Mouse (Mus musculus): ENCODE data around the gene 1700125H20Rik. TPM values are rescaled to one million over a fixed set of nuclear protein-coding genes. Genes with fewer than 3 reads are reported as not detected.
"Not testable (repeated sequence)": the region's sequence is repeated elsewhere in the genome, so short reads cannot be mapped to it uniquely, and the experiment has no call there.

The 1700125H20Rik gene
- polyA plus RNA-seq, 1 experiment, result 0.45 TPM

DNA sequence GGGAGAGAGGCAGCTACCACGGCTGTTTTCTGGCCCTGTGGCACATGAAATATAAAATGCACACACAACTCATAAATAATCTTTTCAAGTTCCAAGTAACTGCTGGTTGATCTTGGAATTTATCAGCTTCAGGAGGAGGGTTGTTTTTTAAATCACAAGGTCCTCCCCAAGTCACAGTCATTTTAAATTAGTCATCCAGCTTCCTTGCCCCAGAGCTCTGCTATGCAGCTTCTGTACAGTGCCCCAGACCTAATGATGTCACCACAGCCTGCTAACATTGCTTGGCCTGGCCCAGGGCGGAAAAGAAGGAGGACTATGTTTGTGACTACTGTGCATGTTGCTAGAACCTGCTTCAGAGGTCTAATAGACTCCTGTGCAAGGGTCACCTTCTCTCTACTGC, 12.9 kb upstream of the 1700125H20Rik start:
- TF ChIP-seq POLR2A (IDR thresholded peaks at IDR 0.05; ENCODE audit: borderline replicate concordance, extremely low read depth, insufficient read depth, insufficient read length, poor library complexity, severe bottlenecking), result no peak
- TF ChIP-seq CTCF (IDR thresholded peaks at IDR 0.05; ENCODE audit: borderline replicate concordance, extremely low read depth, insufficient read depth, insufficient read length), result no peak
- no peak for DNase-seq (ENCODE audit: low read depth)

DNA sequence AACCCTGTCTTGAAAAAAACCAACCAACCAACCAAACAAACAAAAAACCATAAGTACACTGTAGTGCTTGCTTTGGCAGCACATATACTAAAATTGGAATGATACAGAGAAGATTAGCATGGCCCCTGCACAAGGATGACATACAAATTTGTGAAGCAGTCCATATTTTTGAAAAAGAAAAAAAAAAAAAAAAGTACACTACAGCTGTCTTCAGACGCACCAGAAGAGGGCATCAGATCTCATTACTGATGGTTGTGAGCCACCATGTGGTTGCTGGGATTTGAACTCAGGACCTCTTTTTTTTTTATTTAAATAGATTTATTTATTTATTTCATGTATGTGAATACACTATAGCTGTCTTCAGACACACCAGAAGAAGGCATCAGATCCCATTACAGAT, 7.2 kb upstream of the 1700125H20Rik start:
- not testable (repeated sequence) for DNase-seq (ENCODE audit: low read depth)

DNA sequence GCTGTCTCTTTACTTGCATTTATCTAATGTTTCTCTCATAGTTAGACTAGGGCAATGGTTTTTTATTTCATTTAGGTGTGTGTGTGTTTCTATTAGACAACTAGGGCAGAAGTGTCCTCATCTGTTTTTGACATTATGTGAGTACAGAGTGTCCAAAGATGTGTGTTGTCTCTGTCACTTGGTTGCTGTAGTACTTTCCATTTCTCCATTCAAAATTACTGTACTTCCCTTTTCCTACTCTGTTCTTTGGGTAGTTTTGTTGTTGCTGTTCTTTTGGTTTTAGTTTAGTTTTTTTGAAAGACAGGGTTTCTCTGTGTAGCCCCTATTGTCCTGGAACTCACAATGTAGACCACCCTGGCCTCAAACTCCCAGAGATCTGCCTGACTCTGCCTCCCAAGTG, 5.8 kb upstream of the 1700125H20Rik start:
- no peak for DNase-seq (ENCODE audit: low read depth)
- TF ChIP-seq POLR2A (IDR thresholded peaks at IDR 0.05; ENCODE audit: borderline replicate concordance, extremely low read depth, insufficient read depth, insufficient read length, poor library complexity, severe bottlenecking) (no peak), CTCF (IDR thresholded peaks at IDR 0.05; ENCODE audit: borderline replicate concordance, extremely low read depth, insufficient read depth, insufficient read length) (no peak)

DNA sequence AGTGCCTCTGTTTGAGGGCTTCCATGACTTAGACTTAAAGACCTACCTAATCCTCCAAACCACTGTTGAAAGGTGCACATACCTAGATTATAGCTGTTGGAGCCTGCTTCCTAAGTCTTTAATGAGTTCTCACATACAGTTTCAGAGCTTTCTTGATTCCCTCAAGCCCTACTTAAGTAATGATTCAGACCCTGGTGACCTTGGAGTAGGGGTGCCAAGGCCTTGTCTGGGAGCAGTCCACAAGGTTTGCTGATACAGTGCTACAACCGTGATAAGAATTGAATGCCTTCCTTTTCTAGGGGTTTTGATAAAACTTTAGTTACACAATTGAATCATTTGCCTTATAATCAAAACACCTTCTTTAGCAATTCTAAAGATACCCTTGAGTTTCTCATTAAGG, 2.7 kb upstream of the 1700125H20Rik start:
- DNase-seq (ENCODE audit: low read depth), result no peak
- TF ChIP-seq CTCF (IDR thresholded peaks at IDR 0.05; ENCODE audit: borderline replicate concordance, extremely low read depth, insufficient read depth, insufficient read length) (no peak), POLR2A (IDR thresholded peaks at IDR 0.05; ENCODE audit: borderline replicate concordance, extremely low read depth, insufficient read depth, insufficient read length, poor library complexity, severe bottlenecking) (no peak)

DNA sequence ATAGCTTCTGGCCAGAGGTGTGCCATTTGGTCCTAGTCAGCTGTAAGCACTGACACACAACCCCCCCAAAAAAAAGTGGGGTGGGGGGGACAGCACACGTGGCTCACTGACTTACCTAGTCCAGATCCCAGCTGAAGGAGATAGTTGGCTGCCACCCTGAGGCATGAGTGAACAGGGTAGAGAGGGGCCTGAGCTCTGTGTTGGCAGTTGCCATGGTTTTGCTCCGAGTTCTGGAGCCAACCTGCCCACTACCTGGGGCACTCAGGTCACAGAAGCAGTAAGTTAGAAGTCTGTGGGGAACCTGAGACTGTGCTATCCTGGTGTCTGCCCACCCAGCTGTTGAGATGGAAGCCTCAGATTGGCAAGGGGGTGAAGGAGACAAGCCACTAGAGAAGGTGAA, 629 bp downstream of the 1700125H20Rik start:
- no peak for TF ChIP-seq CTCF (IDR thresholded peaks at IDR 0.05; ENCODE audit: borderline replicate concordance, extremely low read depth, insufficient read depth, insufficient read length)
- no peak for TF ChIP-seq POLR2A (IDR thresholded peaks at IDR 0.05; ENCODE audit: borderline replicate concordance, extremely low read depth, insufficient read depth, insufficient read length, poor library complexity, severe bottlenecking)
- DNase-seq (ENCODE audit: low read depth), result no peak

DNA sequence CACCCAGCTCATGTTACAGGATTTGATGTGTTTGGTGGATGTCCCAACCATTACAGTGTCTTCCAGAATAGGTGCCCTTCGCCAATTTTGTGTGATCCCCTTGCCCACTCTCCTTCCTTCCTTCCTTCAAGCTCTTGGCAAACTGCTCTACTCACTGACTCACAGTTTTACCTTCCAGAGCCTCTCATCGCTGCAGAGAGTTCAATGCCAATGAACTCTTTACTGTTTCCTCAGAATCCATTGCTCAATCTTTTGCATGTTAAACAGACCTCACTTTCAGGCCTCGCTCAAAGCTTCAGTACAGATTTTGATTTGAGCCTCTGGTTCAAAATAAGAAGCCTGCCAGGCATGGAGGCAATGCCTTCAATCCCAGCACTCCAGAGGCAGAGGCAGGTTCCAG, 5.7 kb downstream of the 1700125H20Rik start:
- no peak for DNase-seq (ENCODE audit: low read depth)
- TF ChIP-seq CTCF (IDR thresholded peaks at IDR 0.05; ENCODE audit: borderline replicate concordance, extremely low read depth, insufficient read depth, insufficient read length) (no peak), POLR2A (IDR thresholded peaks at IDR 0.05; ENCODE audit: borderline replicate concordance, extremely low read depth, insufficient read depth, insufficient read length, poor library complexity, severe bottlenecking) (no peak)

DNA sequence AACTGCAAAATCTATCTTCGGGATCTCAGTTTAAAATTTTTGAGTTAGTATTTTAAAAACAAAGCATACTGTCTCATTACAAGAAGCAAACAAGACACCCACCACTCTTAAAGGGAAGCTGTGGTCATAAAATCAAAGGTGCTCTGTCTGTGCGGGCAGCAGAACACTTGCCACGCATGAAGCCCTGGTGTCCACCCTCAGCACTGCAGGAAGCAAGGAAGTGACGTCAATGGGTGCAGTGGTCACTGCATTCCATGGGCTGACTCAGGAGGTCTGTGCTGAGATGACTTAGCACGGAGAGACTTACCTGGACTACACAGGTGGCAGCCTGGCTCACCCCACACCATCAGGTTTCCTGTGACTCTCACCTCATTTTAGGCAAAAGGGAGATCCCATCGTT, 7.6 kb downstream of the 1700125H20Rik start:
- TF ChIP-seq CTCF (IDR thresholded peaks at IDR 0.05; ENCODE audit: borderline replicate concordance, extremely low read depth, insufficient read depth, insufficient read length), result no peak
- TF ChIP-seq POLR2A (IDR thresholded peaks at IDR 0.05; ENCODE audit: borderline replicate concordance, extremely low read depth, insufficient read depth, insufficient read length, poor library complexity, severe bottlenecking), result no peak
- DNase-seq (ENCODE audit: low read depth), result no peak

DNA sequence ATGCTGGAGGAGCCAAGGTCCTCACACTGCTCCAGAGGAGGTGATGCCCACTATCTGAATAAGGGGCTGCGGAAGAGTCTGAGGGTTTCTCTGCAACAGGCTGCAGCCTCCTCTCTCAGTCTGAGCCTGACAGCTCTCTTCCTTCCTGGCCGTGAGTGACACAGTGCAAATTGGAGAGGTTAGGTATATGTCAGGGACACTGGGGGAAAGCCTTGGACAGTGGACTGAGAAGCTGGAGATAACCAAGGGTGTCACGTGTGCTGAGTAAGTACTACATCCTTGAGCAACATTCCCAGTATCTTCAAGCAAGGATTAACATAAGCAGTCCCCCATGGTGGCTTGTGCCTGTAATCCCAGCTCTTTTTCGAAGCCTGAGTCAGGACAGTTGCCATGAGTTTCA, 8.2 kb downstream of the 1700125H20Rik start:
- TF ChIP-seq CTCF (IDR thresholded peaks at IDR 0.05; ENCODE audit: borderline replicate concordance, extremely low read depth, insufficient read depth, insufficient read length) (no peak), POLR2A (IDR thresholded peaks at IDR 0.05; ENCODE audit: borderline replicate concordance, extremely low read depth, insufficient read depth, insufficient read length, poor library complexity, severe bottlenecking) (no peak)
- no peak for DNase-seq (ENCODE audit: low read depth)

DNA sequence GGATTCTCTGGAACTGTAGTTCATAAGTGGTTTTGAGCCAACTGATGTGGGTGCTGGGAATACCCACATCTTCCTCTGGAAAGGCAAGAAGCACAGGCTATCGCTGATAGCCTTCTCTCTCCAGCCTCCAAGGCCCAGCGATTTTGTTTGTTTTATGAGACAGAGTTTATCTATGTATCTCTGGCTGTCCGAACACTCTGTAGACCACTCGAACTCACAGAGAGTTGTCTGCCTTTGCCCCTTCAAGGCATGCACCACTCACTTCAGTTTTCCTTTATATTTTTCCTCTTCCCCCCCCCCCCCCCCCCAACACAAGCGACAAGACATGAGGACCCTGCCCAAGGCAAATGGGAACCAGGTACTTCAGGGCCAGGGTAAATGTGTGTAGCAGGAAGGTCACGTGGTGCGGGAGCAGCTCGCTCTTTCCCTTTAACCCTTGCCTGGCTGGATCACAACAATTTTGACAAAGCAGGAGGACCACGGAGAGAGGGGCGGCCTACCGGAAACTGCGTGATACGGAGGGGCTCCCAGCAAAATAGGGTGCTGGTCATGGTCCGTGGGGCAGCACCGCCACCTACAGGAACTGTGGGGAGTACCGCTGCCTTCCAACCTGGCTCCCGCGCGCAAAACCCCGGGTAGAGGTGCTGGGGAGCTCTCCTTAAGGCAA, 12.5 kb downstream of the 1700125H20Rik start:
- peak; percentile 96 for DNase-seq (ENCODE audit: low read depth)
- no peak for TF ChIP-seq POLR2A (IDR thresholded peaks at IDR 0.05; ENCODE audit: borderline replicate concordance, extremely low read depth, insufficient read depth, insufficient read length, poor library complexity, severe bottlenecking)
- TF ChIP-seq CTCF (IDR thresholded peaks at IDR 0.05; ENCODE audit: borderline replicate concordance, extremely low read depth, insufficient read depth, insufficient read length), result peak; percentile 85

DNA sequence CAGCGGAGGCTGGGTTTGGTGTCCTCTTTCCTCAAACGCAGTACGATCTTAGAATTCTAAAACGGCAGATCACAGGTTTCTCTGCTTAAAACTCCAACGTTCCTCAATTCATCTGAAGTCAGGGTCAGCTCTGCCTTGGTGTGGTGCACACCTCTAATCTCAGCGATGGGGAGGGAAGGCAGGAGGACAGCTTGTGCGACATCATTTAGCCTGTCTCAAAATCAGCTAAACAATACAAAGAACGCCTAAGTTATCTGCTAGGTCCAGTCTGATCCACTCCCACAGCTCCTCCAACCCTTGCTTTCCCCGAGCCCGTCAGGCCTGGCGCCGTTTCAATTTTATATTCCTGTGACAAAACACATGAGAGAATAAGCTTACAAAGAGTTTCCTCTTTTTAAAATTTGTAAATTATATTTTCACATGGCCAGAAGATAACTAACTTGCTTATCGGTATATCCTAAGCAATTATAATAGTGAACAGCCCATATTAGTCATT, 13.1 kb downstream of the 1700125H20Rik start:
- no peak for TF ChIP-seq CTCF (IDR thresholded peaks at IDR 0.05; ENCODE audit: borderline replicate concordance, extremely low read depth, insufficient read depth, insufficient read length)
- no peak for TF ChIP-seq POLR2A (IDR thresholded peaks at IDR 0.05; ENCODE audit: borderline replicate concordance, extremely low read depth, insufficient read depth, insufficient read length, poor library complexity, severe bottlenecking)
- no peak for DNase-seq (ENCODE audit: low read depth)

DNA sequence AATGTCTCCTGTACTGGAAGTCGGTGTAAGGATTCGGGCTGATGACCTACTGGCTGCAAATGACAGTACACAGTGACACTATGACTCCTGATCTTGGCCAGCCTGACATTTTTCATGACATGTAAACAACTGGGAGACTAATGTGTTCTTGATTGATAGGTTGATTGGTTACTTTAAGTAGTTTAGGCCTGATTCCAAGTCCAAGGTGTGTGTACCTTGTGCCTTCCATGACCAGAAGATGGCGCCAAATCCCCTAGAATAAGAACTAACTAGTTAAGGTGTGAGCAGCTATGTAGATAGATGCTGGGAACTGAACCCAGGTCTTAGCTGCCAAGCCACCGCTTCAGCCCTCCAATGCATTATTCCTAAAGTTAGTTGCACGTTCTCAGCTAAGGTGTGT, 13.9 kb downstream of the 1700125H20Rik start:
- peak; percentile 47 for DNase-seq (ENCODE audit: low read depth)
- peak; percentile 39; the same call in 1 of the 2 replicates for TF ChIP-seq CTCF (IDR thresholded peaks at IDR 0.05; ENCODE audit: borderline replicate concordance, extremely low read depth, insufficient read depth, insufficient read length)
- TF ChIP-seq POLR2A (IDR thresholded peaks at IDR 0.05; ENCODE audit: borderline replicate concordance, extremely low read depth, insufficient read depth, insufficient read length, poor library complexity, severe bottlenecking), result no peak

DNA sequence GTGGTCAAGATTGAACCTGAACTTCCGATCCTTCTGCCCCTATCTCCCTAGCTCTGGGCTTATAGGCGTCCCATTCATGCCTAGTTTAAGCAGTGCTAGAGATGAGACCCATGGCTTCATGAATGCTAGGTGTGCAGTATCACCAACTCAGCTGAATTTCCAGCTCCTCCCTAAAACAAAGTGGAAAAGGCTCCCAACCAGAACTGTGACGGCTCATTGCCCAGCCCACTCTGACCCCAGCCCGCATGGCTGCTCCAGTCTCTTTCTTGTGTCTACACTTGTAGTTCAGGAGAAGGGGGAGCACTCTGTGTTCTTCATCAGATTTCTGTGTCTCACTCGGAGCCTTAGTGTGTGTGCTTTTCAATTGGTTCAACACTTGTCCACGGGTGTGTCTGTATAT, 14.6 kb downstream of the 1700125H20Rik start:
- no peak for TF ChIP-seq CTCF (IDR thresholded peaks at IDR 0.05; ENCODE audit: borderline replicate concordance, extremely low read depth, insufficient read depth, insufficient read length)
- TF ChIP-seq POLR2A (IDR thresholded peaks at IDR 0.05; ENCODE audit: borderline replicate concordance, extremely low read depth, insufficient read depth, insufficient read length, poor library complexity, severe bottlenecking), result no peak
- DNase-seq (ENCODE audit: low read depth), result no peak

Measured in brain, embryonic 14.5 days (tissue).